Mouse (Mus musculus) lung, adult 2 months (tissue): ENCODE results near the gene Plxna1.

Experiments used
- CTCF ChIP-seq: fragments of 200-500 bp; IDR thresholded peaks from 2 replicates; pipeline ENCODE4 v1.5.1; 2011; ENCODE audit warnings: mild to moderate bottlenecking, low read length, control low read depth; ENCODE audit not compliant: insufficient read depth
- POLR2A ChIP-seq: fragments of 200-500 bp; IDR thresholded peaks from 2 replicates; pipeline ENCODE4 v1.6.1; 2011; ENCODE audit warnings: low read depth, mild to moderate bottlenecking, control low read depth, low read length, borderline replicate concordance; ENCODE audit errors: extremely low read depth

DNA sequence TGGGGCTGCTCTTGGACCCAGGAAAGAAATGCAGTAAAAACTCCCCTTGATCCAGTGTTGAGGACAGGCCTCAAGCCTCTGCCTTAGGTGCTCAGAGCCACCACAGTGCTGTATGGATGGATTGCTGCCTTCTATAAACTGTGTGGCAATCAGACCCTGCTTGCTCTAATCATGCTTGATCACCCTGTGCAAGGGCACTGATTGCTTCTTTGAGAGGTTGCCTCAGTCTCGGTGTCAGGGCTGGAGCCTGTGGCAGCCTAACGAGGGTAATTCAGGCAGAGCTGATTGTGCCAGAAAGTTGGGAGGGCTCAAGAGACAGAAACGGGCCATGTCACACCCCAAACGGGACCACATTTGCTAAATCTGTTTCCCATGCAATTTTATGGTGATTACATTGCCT, 47.2 kb downstream of the Plxna1 start:
- TF ChIP-seq POLR2A (no peak), CTCF (no peak)
